Mouse (Mus musculus): ENCODE data around the gene Usp28.

The Usp28 gene

GRCm38 (mm10) chr9:49023956-49024355 is 38.8 kb downstream of the Usp28 start:
- no peak for DNase-seq (ENCODE audit: low spot score)

GRCm38 (mm10) chr9:49024529-49024928 is 39.4 kb downstream of the Usp28 start:
- DNase-seq (ENCODE audit: low spot score) = no peak

- no peak for DNase-seq (ENCODE audit: low spot score)
Measured at GRCm38 (mm10) chr9:49034764-49035163, 49.6 kb downstream of the Usp28 start.

- DNase-seq (ENCODE audit: low spot score) = no peak
Measured at GRCm38 (mm10) chr9:49050901-49051300, 65.7 kb downstream of the Usp28 start.

- no peak for DNase-seq (ENCODE audit: low spot score)
Measured at GRCm38 (mm10) chr9:49051349-49051748, 66.2 kb downstream of the Usp28 start.

- no peak for DNase-seq (ENCODE audit: low spot score)
Measured at GRCm38 (mm10) chr9:49054028-49054427, 68.9 kb downstream of the Usp28 start.

GRCm38 (mm10) chr9:49055333-49056205 is 70.4 kb downstream of the Usp28 start, which contains the start of gene Zw10:
Zw10 (plus strand) TSS chr9:49055613.
- peak; percentile 68 for DNase-seq (ENCODE audit: low spot score)

- DNase-seq (ENCODE audit: low spot score) = no peak
Measured at GRCm38 (mm10) chr9:49076847-49077246, 91.7 kb downstream of the Usp28 start.

- DNase-seq (ENCODE audit: low spot score) = no peak
Measured at GRCm38 (mm10) chr9:49081107-49081506, 95.9 kb downstream of the Usp28 start, which contains the start of gene Tmprss5. Tmprss5 (plus strand) TSS chr9:49081260.

- peak; percentile 22 for DNase-seq (ENCODE audit: low spot score)
Measured at GRCm38 (mm10) chr9:49081561-49081960, 96.4 kb downstream of the Usp28 start.

- DNase-seq (ENCODE audit: low spot score) = no peak
Measured at GRCm38 (mm10) chr9:49087317-49087716, 102.1 kb downstream of the Usp28 start.

Measured in urinary bladder, postnatal 10 days (tissue).